Mouse (Mus musculus): ENCODE results near the gene Gcnt3. TPM values are rescaled to one million over a fixed set of nuclear protein-coding genes. Genes with fewer than 3 reads are reported as not detected.
"Not testable (repeated sequence)": the region's sequence is repeated elsewhere in the genome, so short reads cannot be mapped to it uniquely, and the experiment has no call there.

Gcnt3 gene
- polyA plus RNA-seq, 1 experiment from 2014 or later = not detected

DNA sequence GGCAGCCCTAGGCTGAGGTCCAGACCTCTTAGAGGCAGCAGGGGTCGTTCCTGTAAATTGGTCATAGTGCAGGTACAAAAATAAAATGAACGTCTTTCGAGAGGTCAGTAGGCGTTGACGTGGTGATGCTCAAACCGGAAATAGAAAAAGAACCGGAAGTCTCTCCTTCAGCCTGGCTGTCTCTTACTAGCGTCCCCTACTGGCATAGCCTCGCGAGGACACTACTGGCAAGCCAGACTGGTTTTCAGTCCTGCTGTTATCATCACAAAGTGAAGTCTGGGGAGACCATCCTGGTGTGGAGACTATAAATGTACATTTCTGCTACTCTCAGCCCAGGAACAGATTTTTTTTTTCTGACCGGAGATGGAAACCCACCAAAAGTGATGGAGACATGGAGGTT lies 2.7 kb upstream of the Gcnt3 start:
- no peaks in the 10 kb centered on the region for H3K36me3 ChIP-seq
- 74% methylated on average over 11 of the region's 11 CpGs for whole genome bisulfite sequencing
- no peaks in the 10 kb centered on the region for H3K27me3 ChIP-seq (ENCODE audit: insufficient read depth, poor library complexity, severe bottlenecking)
- no peak for DNase-seq (ENCODE audit: low spot score)
- H3K4me1 ChIP-seq = 0 out of 2 replicates have a peak, but pooled peaks cover 5% of the 10 kb centered on the region
- no peaks in the 10 kb centered on the region for H3K9me3 ChIP-seq
- no peak overlapping the region for H3K4me3 ChIP-seq
- no peak overlapping the region for H3K27ac ChIP-seq

- Histone ChIP-seq H3K4me1 (0 out of 2 replicates have a peak, but pooled peaks cover 4% of the 10 kb centered on the region), H3K27ac (no peak overlapping the region), H3K27me3 (ENCODE audit: insufficient read depth, poor library complexity, severe bottlenecking) (no peaks in the 10 kb centered on the region), H3K9me3 (no peaks in the 10 kb centered on the region), H3K4me3 (no peak overlapping the region), H3K36me3 (no peaks in the 10 kb centered on the region)
- WGBS = 82% methylated on average over 6 of the region's 6 CpGs
- DNase-seq (ENCODE audit: low spot score) = no peak
These were observed 1.9 kb upstream of the Gcnt3 start for GRCm38 (mm10) chr9:70039597-70040385.

DNA sequence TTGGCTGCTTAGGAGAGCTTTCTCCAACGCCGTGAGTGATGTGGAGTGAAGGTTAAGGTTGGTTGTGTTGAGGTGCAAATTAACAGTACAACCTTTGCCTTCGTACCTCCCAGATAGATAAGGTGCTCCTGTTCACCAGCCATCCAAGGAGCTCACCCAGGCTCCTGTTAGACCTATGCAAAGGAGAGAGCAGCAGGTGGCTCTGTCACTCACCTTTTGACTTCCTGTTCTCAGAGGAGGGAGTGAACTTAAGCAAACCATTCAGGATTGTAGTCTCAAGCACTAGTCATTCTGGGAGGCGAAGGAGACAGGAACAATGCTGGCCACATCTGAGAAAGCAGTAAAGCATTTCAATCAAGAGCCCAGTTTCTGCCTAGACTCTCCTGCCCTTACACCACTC lies 1.2 kb downstream of the Gcnt3 start:
- H3K27ac ChIP-seq = no peak overlapping the region
- no peaks in the 10 kb centered on the region for H3K27me3 ChIP-seq (ENCODE audit: insufficient read depth, poor library complexity, severe bottlenecking)
- no peak overlapping the region for H3K4me3 ChIP-seq
- WGBS = 66% methylated on average over 4 of the region's 4 CpGs
- no peaks in the 10 kb centered on the region for H3K9me3 ChIP-seq
- no peaks in the 10 kb centered on the region for H3K36me3 ChIP-seq
- H3K4me1 ChIP-seq = 0 out of 2 replicates have a peak, but pooled peaks cover 4% of the 10 kb centered on the region
- no peak for DNase-seq (ENCODE audit: low spot score)

DNA sequence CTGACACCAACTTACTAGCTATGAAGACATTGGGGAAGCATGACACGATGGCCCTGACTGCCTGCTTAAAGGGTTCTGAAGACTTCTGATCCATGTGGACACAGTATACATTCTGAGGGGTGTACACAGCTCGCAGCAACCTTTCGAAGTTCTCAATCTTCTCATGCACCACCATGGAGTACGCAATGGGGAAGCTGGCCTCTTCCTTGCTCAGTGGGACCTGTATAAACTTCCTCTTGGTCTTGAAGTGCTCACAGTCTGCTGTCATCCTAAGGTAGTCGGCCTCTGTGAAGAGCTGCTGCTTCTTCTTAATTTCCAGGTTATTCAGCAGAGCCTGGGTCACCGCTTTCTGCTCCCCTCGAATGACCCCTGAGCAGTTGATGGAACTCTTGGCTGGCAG lies 3.2 kb downstream of the Gcnt3 start:
- Histone ChIP-seq H3K4me3 (no peak overlapping the region), H3K9me3 (no peaks in the 10 kb centered on the region), H3K4me1 (0 out of 2 replicates have a peak, but pooled peaks cover 4% of the 10 kb centered on the region), H3K27ac (no peak overlapping the region), H3K27me3 (ENCODE audit: insufficient read depth, poor library complexity, severe bottlenecking) (no peaks in the 10 kb centered on the region), H3K36me3 (no peaks in the 10 kb centered on the region)
- DNase-seq (ENCODE audit: low spot score) = no peak
- 86% methylated on average over 7 of the region's 7 CpGs for WGBS

- WGBS = 76% methylated on average over 9 of the region's 9 CpGs
- H3K4me3 ChIP-seq = no peak overlapping the region
- no peaks in the 10 kb centered on the region for H3K36me3 ChIP-seq
- 0 out of 2 replicates have a peak, but pooled peaks cover 4% of the 10 kb centered on the region for H3K4me1 ChIP-seq
- no peak for DNase-seq (ENCODE audit: low spot score)
- no peaks in the 10 kb centered on the region for H3K9me3 ChIP-seq
- H3K27ac ChIP-seq = no peak overlapping the region
- no peaks in the 10 kb centered on the region for H3K27me3 ChIP-seq (ENCODE audit: insufficient read depth, poor library complexity, severe bottlenecking)
These were observed 4.8 kb downstream of the Gcnt3 start for GRCm38 (mm10) chr9:70033056-70033455.

DNA sequence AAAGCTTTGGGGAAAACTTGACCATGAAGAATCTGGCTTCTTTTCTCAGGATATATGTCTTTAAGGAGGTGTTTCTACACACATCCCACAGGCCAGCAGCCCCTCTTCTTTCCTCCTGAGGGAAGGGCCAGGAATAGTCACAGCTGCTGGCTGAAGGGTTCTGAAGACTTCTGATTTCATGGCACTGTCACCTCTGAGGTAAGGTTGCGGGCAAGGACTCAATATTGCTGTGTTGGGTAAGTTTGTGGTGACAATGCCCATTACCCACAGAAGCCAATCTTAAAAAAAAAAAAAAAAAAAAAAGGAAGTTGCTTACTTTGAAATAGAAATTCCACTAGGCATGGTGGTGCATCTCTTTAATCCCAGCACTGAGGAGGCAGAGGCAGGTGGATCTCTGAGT lies 5.7 kb downstream of the Gcnt3 start:
- 86% methylated on average over 1 of the region's 1 CpGs for WGBS
- no peaks in the 10 kb centered on the region for H3K36me3 ChIP-seq
- H3K4me3 ChIP-seq = no peak overlapping the region
- 0 out of 2 replicates have a peak, but pooled peaks cover 4% of the 10 kb centered on the region for H3K4me1 ChIP-seq
- no peak overlapping the region for H3K27ac ChIP-seq
- H3K9me3 ChIP-seq = no peaks in the 10 kb centered on the region
- no peaks in the 10 kb centered on the region for H3K27me3 ChIP-seq (ENCODE audit: insufficient read depth, poor library complexity, severe bottlenecking)
- DNase-seq (ENCODE audit: low spot score) = no peak

- no peak overlapping the region for H3K27ac ChIP-seq
- peaks cover 6% of the 10 kb centered on the region; the same call in 1 of the 2 replicates for H3K36me3 ChIP-seq
- H3K9me3 ChIP-seq = no peaks in the 10 kb centered on the region
- H3K4me3 ChIP-seq = no peak overlapping the region
- H3K4me1 ChIP-seq = peaks cover 10% of the 10 kb centered on the region
- WGBS = 91% methylated on average over 2 of the region's 2 CpGs
- DNase-seq (ENCODE audit: low spot score) = no peak
- H3K27me3 ChIP-seq (ENCODE audit: insufficient read depth, poor library complexity, severe bottlenecking) = no peaks in the 10 kb centered on the region
These were observed 12.4 kb downstream of the Gcnt3 start for GRCm38 (mm10) chr9:70025365-70026012.

DNA sequence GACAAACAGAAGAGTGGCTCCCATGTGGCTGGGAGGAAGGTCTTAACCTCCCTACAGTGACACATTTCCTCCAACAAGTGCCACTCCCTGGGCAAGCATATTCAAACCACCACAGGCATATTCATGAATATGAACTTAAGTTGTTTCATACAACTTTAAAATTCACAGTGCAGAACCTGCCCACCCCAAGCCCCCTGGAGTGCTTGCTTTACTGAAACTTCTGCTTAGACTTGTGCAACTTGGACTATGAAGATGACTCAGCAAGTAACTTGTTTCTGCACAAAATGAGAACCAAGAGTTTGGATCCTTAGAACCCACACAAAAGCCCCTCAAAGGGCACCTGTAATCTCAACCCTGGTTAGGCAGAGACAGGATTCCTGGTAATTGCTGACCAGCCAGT lies 13.2 kb downstream of the Gcnt3 start:
- H3K9me3 ChIP-seq = no peaks in the 10 kb centered on the region
- no peaks in the 10 kb centered on the region for H3K27me3 ChIP-seq (ENCODE audit: insufficient read depth, poor library complexity, severe bottlenecking)
- H3K36me3 ChIP-seq = peaks cover 14% of the 10 kb centered on the region
- DNase-seq (ENCODE audit: low spot score) = no peak
- no peak overlapping the region for H3K4me3 ChIP-seq
- H3K4me1 ChIP-seq = peaks cover 10% of the 10 kb centered on the region
- H3K27ac ChIP-seq = no peak overlapping the region

GRCm38 (mm10) chr9:70023615-70024014 lies 14.3 kb downstream of the Gcnt3 start:
- not testable (repeated sequence) for H3K4me3 ChIP-seq; H3K27ac ChIP-seq; H3K9me3 ChIP-seq; DNase-seq (ENCODE audit: low spot score); H3K27me3 ChIP-seq (ENCODE audit: insufficient read depth, poor library complexity, severe bottlenecking)
- Histone ChIP-seq H3K36me3 (peaks cover 17% of the 10 kb centered on the region), H3K4me1 (peaks cover 10% of the 10 kb centered on the region)
- 67% methylated on average over 1 of the region's 1 CpGs for WGBS

DNA sequence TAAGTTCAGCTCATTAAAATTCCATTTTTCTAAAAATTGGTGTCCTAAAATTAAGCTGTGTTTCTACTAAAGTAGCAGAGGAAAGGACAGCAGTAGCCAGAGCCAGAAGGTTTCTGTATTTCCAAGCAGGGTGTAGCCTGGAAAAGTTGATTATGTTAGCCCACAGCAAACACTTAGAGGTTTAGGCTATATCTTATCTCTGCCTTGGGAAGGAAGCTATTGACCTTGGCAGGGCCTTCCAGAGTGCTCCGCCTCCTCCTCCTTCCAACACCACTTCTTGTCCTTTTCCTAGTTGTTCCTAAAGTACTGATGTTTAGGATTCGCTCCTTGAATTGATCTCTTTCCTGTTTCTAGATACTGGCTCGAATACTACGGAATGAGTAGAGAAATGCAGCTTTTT lies 15.8 kb downstream of the Gcnt3 start:
- Histone ChIP-seq H3K27me3 (ENCODE audit: insufficient read depth, poor library complexity, severe bottlenecking) (no peaks in the 10 kb centered on the region), H3K4me1 (peaks cover 10% of the 10 kb centered on the region), H3K9me3 (no peaks in the 10 kb centered on the region), H3K27ac (no peak overlapping the region), H3K36me3 (peaks cover 21% of the 10 kb centered on the region), H3K4me3 (no peak overlapping the region)
- 59% methylated on average over 4 of the region's 4 CpGs for WGBS
- DNase-seq (ENCODE audit: low spot score) = no peak

- Histone ChIP-seq H3K27me3 (ENCODE audit: insufficient read depth, poor library complexity, severe bottlenecking) (no peaks in the 10 kb centered on the region), H3K27ac (no peak overlapping the region), H3K4me3 (no peak overlapping the region), H3K9me3 (no peaks in the 10 kb centered on the region), H3K4me1 (peaks cover 10% of the 10 kb centered on the region), H3K36me3 (peaks cover 22% of the 10 kb centered on the region)
- WGBS = 66% methylated on average over 1 of the region's 1 CpGs
- DNase-seq (ENCODE audit: low spot score) = no peak
These were observed 16.3 kb downstream of the Gcnt3 start for GRCm38 (mm10) chr9:70021610-70022009.

DNA sequence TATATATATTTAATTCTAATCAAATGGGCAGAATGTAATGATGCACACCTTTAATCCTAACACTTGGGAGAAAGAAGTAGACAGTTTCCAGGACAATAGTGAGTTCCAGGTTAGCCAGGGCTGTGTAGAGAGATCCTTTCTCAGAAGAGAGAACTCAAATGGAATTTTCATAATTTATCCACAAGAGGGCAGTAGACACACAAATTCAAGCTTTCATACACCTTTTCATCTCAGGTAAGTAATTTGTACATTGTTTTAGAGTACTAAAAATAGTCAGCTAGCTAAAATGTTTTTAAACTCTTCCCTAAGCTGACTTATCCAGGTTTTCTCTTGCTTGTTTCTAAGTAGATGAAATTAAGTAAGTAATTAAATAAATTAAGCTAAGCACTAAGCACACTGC lies 19.0 kb downstream of the Gcnt3 start:
- Histone ChIP-seq H3K36me3 (peaks cover 25% of the 10 kb centered on the region), H3K4me3 (no peak overlapping the region), H3K9me3 (no peaks in the 10 kb centered on the region), H3K27ac (no peak overlapping the region), H3K4me1 (peaks cover 18% of the 10 kb centered on the region), H3K27me3 (ENCODE audit: insufficient read depth, poor library complexity, severe bottlenecking) (no peaks in the 10 kb centered on the region)
- no peak for DNase-seq (ENCODE audit: low spot score)

DNA sequence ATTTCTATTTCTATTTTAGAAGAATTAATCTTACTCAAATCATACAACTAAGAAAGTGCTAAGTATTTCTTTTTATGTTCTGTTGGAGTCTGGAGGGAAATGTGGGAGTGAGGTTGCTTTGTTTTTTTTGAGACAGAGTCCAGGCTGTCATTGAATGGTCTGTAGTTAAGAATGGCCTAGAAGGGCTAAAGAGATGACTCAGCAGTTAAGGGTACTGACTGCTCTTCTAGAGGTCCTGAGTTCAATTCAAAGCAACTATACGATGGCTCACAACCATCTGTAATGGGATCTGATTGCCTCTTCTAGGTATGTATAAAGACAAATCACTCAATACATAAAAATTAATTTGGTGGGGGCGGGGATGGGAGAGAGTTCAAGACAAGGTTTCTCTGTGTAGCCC lies 22.3 kb downstream of the Gcnt3 start:
- Histone ChIP-seq H3K27me3 (ENCODE audit: insufficient read depth, poor library complexity, severe bottlenecking) (no peaks in the 10 kb centered on the region), H3K4me3 (no peak overlapping the region), H3K27ac (no peak overlapping the region), H3K9me3 (no peaks in the 10 kb centered on the region), H3K36me3 (peaks cover 23% of the 10 kb centered on the region), H3K4me1 (peaks cover 16% of the 10 kb centered on the region)
- DNase-seq (ENCODE audit: low spot score) = no peak
- WGBS = 88% methylated on average over 2 of the region's 2 CpGs
